ENCODE assay signal across 25 mouse cellular contexts in genomic region chr4:47417871-47418270, GRCm38 (mm10).
"Had no signal": no experiment of that assay in that cellular context is flagged by ENCODE, and none has a peak within 500 bp of the region (broad histone marks: within the 10 kb centered on the region; RNA-seq: fewer than 3 reads in every experiment).

No protein-coding gene starts in this region.

- H3K4me1 ChIP-seq: kidney, embryonic 15.5 days; limb, embryonic 13.5 days had no signal

- H3K27me3 ChIP-seq: heart, embryonic 12.5 days; hindbrain, embryonic 13.5 days; hindbrain, embryonic 15.5 days; limb, embryonic 13.5 days; limb, embryonic 15.5 days; liver, embryonic 12.5 days had no signal

- H3K4me2 ChIP-seq: heart, embryonic 12.5 days; hindbrain, embryonic 13.5 days; hindbrain, embryonic 15.5 days; kidney, embryonic 15.5 days; limb, embryonic 13.5 days; limb, embryonic 15.5 days; liver, embryonic 12.5 days had no signal

- ATAC-seq: hindbrain, postnatal 0 days; intestine, embryonic 16.5 days; liver, embryonic 12.5 days had no signal

- H3K27ac ChIP-seq: heart, adult 2 months; heart, embryonic 10.5 days; hindbrain, embryonic 13.5 days; hindbrain, embryonic 15.5 days; hindbrain, postnatal 0 days; kidney, embryonic 15.5 days; kidney, postnatal 0 days; limb, embryonic 13.5 days; limb, embryonic 15.5 days; liver, embryonic 12.5 days; liver, embryonic 14.5 days had no signal

- DNase-seq: gastrocnemius, postnatal 14 days; gastrocnemius, postnatal 36 days; heart, adult 2 months; heart, postnatal 10 days; heart, postnatal 36 days; kidney, adult 11 months; kidney, adult 2 months; kidney, adult 9 months; kidney, postnatal 14 days; kidney, postnatal 36 days; layer of hippocampus, adult 9-11 months; layer of hippocampus, postnatal 36 days; left cerebral cortex, postnatal 4 days had no signal

- H3K9ac ChIP-seq: heart, embryonic 12.5 days; hindbrain, embryonic 13.5 days; hindbrain, embryonic 15.5 days; kidney, embryonic 15.5 days; limb, embryonic 13.5 days; limb, embryonic 15.5 days; liver, embryonic 12.5 days; liver, embryonic 14.5 days had no signal

- H3K9me3 ChIP-seq: heart, embryonic 10.5 days; heart, embryonic 12.5 days; hindbrain, embryonic 13.5 days; hindbrain, embryonic 15.5 days; kidney, embryonic 15.5 days; limb, embryonic 13.5 days; limb, embryonic 15.5 days; liver, embryonic 12.5 days had no signal

- H3K36me3 ChIP-seq: hindbrain, embryonic 15.5 days; liver, embryonic 12.5 days had no signal

- H3K4me3 ChIP-seq: heart, adult 2 months; heart, embryonic 10.5 days; heart, embryonic 12.5 days; hindbrain, embryonic 13.5 days; hindbrain, embryonic 15.5 days; kidney, embryonic 15.5 days; limb, embryonic 13.5 days; limb, embryonic 15.5 days; liver, embryonic 12.5 days had no signal
